Mouse (Mus musculus) liver, embryonic 14.5 days (tissue): ENCODE measurements around the gene Cbx4. TPM values are rescaled to one million over a fixed set of nuclear protein-coding genes. Genes with fewer than 3 reads are reported as not detected.

Experiments used
- ATAC-seq: fragments of 200-750 bp; cut with Nextera tagmentation; 2 replicates; pipeline ENCODE4 v1.8.0; 2017; ENCODE audit warnings: moderate number of reproducible peaks, mild to moderate bottlenecking, moderate library complexity; ENCODE audit not compliant: insufficient read depth
- DNase-seq, 3 experiments: peaks; one replicate each; pipeline ENCODE4 v3.0.0-alpha.2; 2012 to 2013; ENCODE audit warnings: low read depth in 3 of 3, low spot score in 3 of 3
- H3K27ac ChIP-seq: fragments of 300-500 bp; sonication (generic); 2 replicates; pipeline ENCODE4 v1.5.1; 2014; ENCODE audit warnings: moderate library complexity, mild to moderate bottlenecking, control low read depth, inconsistent platforms
- H3K27me3 ChIP-seq: fragments of 300-500 bp; sonication (generic); 2 replicates; pipeline ENCODE4 v1.6.1; 2014; ENCODE audit warnings: mild to moderate bottlenecking, low read length, moderate library complexity; ENCODE audit not compliant: control insufficient read depth, insufficient read depth
- H3K36me3 ChIP-seq: fragments of 300-500 bp; sonication (generic); replicated peaks from 2 replicates; pipeline ENCODE4 v1.6.1; 2014; ENCODE audit warnings: low read depth; ENCODE audit not compliant: control insufficient read depth, insufficient read depth
- H3K4me1 ChIP-seq, 2 experiments: fragments of 200-500 bp in 1 of 2; fragments of 300-500 bp in 1 of 2; sonication (generic) in 1 of 2; replicated peaks; 2 replicates each; pipeline ENCODE4 v1.6.1; 2012 to 2014; ENCODE audit warnings: antibody characterized with exemption in 1 of 2, inconsistent platforms in 1 of 2, low read length in 1 of 2; ENCODE audit not compliant: control insufficient read depth in 2 of 2, insufficient read depth in 2 of 2
- H3K4me2 ChIP-seq: fragments of 300-500 bp; sonication (generic); 2 replicates; pipeline ENCODE4 v1.6.1; 2014; ENCODE audit warnings: low read depth, mild to moderate bottlenecking, control low read depth, moderate library complexity
- H3K4me3 ChIP-seq, 2 experiments: fragments of 200-500 bp in 1 of 2; fragments of 300-500 bp in 1 of 2; sonication (generic) in 1 of 2; 2 replicates each; pipeline ENCODE4 v1.5.1; 2012 to 2014; ENCODE audit warnings: low read depth in 2 of 2, low read length in 2 of 2, mild to moderate bottlenecking in 2 of 2, control low read depth in 1 of 2, inconsistent platforms in 1 of 2, moderate library complexity in 1 of 2; ENCODE audit not compliant: insufficient read depth in 1 of 2
- H3K9ac ChIP-seq: fragments of 300-500 bp; sonication (generic); replicated peaks from 2 replicates; pipeline ENCODE4 v1.6.1; 2014; ENCODE audit warnings: mild to moderate bottlenecking, control low read depth, moderate library complexity
- H3K9me3 ChIP-seq: fragments of 300-500 bp; sonication (generic); 2 replicates; pipeline ENCODE4 v1.6.1; 2016; ENCODE audit warnings: low read length, mixed read lengths; ENCODE audit not compliant: control insufficient read depth
- CTCF ChIP-seq: IDR thresholded peaks from 2 replicates; pipeline ENCODE4 v1.5.1; 2016; ENCODE audit warnings: antibody characterized with exemption, low read depth, control low read depth
- EP300 ChIP-seq: IDR thresholded peaks from 2 replicates; pipeline ENCODE4 v1.6.1; 2016; ENCODE audit warnings: antibody characterized with exemption, low read depth
- WGBS: fragments of 180-500 bp; shearing (Covaris S2); extraction: QIAGEN DNeasy Blood & Tissue Kit; methylation state at CpG from one replicate; pipeline ENCODE4 v1.1.7; 2014; ENCODE audit not compliant: insufficient replicate concordance; 5-methylcytosine and 5-hydroxymethylcytosine counted together
- polyA plus RNA-seq, 2 experiments: library from polyadenylated mRNA; depleted of rRNA in 1 of 2; stranded (reverse) in 1 of 2; unstranded in 1 of 2; fragments of >200 nt; fragmentation: Nextera tagmentation in 1 of 2; extraction: Ambion mirVana in 1 of 2; gene quantifications; 2 replicates each; pipeline versions ENCODE4 v1.2.1 to v1.2.3; 2012 to 2014

Cbx4 gene
- polyA plus RNA-seq, 2 experiments, result 1.6 to 3.3 TPM

DNA sequence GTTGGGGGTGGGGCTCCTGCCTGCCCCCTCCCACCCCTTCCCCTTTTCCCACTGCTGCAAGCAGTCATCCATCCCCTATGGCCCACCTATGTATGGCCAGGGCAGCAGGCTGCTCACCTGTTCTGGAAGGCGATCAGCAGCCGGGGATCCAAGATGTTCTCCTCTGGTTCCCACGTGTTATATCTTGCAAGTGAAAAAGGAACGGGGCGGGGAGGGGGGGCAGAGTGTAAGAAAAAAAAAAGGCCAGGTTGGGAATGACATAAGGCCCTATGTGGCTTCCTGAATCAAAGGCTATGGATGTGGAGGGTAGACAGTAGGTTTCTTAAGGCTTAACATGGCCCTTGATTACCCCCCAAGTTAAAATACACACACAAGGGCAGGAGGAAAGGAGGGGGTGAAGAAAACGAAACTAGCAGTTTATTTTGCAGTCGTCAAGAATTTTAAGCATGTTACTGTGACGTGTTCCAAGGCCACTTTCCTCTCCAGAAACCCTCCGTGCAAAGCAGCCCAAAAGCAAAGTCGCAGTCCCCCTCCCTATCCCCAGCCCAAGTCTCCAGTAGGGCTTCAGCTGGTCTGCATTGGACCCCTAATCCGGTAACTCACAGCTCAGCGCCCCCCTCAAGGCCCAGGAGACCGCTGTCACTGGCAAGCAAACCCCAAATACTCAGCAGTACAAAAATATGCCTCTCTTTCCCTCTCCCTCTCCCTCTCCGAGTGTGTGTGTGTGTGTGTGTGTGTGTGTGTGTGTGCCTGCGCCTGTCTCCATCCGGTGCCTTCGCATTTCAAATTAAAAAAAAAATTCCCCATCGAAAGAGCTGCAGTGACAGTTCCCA lies 1.4 kb downstream of the Cbx4 start:
- H3K4me1 ChIP-seq, result peaks cover 0 to 12% of the 10 kb centered on the region in 2 experiments; a peak in 3 of 4 replicates
- H3K27me3 ChIP-seq, result peaks cover 44% of the 10 kb centered on the region
- peak overlapping the region; percentile 45 for H3K9ac ChIP-seq
- H3K36me3 ChIP-seq, result no peaks in the 10 kb centered on the region
- TF ChIP-seq CTCF (no peak), EP300 (no peak)
- no peak overlapping the region for H3K27ac ChIP-seq
- DNase-seq (no peak), ATAC-seq (no peak)
- H3K4me3 ChIP-seq, result peak overlapping the region; percentile 71 to 74
- no peaks in the 10 kb centered on the region for H3K9me3 ChIP-seq
- peak overlapping the region; percentile 77 for H3K4me2 ChIP-seq
- WGBS, result 2% methylated on average over 18 of the region's 18 CpGs

DNA sequence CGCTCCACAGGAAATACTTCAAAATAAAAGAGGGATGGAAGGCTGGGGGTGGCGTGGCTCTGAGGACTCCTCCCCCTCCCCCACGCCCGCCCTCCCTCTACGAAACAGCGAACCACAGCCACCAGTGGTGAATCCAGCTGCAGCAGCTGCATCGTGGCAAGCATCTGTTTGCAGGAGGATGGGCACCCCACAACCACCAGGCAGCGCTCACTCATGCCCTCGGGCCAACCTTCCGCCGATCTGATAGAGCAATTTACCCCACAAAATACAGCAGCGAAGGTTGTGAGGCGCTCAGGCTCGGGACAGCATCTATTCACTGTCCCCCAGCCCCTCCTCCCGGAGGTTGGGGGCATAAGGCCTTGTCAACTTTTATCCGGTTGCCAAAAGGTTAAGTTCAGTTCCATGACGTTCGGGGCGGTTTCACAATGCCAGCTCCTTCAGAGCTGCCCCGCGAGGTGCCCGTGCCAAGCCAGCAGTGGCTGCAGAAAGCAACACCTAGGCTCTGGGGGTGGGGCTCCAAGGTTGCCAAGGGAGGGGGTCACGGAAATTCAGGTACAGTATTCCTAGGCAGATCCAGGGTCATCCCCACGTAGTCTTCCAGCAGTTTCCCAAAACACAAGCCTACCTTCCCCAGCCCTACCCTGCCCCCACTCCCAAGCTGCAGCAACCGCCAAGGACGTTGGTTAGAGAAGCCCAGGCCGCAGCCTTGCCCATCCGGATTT lies 2.1 kb downstream of the Cbx4 start:
- no peak for DNase-seq

DNA sequence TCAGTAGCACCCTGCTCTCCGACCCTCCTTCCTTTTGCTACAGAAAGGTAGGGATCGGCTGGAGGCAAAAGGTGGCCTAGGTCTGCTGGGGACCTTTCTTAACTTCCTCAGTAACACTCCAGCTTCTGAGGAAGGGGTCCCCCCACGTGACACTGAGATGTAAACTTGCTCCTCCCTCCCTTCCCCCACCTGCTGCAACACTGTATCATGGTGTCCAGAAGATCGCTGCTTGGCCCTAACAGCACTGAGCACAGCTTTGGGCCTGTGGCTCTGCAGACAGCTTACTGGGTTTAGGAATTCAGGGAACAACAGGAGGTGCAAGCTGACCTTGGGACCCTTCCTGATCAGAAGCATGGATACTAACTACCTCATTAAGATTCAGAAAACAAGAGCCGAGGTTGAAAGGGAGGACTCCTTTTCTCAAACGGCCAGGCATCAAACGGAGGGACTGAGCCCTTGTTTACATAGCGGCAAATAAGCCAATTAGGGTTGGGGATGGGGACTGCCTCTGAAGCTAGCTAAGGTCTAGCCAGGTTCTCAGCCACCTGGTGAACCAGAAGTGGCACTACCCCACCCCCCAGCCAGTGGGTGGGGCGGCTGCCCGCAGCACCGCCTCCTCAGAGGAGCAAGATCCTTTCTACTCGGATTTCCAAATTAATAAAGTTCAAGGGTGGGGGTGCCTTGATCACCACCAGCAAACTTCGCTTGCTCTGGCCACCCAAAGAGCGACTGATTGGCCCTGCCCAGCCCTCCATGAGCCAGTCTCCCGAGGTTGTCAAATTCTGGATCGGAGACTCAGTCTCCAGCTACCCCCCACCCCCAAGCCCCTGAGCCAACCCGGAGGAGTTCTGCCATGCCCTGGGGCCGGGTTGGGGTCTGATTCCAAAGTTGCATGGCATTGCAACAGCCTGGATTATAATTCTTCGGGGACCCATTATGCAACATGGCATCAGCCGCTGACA lies 3.1 kb downstream of the Cbx4 start:
- H3K9ac ChIP-seq, result no peak overlapping the region
- peaks cover 27% of the 10 kb centered on the region for H3K27me3 ChIP-seq
- H3K4me3 ChIP-seq, result no peak overlapping the region
- H3K27ac ChIP-seq, result no peak overlapping the region
- DNase-seq (no peak), ATAC-seq (no peak)
- WGBS, result 28% methylated on average over 20 of the region's 20 CpGs
- TF ChIP-seq CTCF (no peak), EP300 (no peak)
- H3K4me1 ChIP-seq, result peaks cover 0 to 16% of the 10 kb centered on the region in 2 experiments; a peak in 3 of 4 replicates
- H3K36me3 ChIP-seq, result no peaks in the 10 kb centered on the region
- no peaks in the 10 kb centered on the region for H3K9me3 ChIP-seq
- no peak overlapping the region; the same call in 1 of the 2 replicates for H3K4me2 ChIP-seq

More for the DNA sequence above, 2.1 kb downstream of the Cbx4 start:
- 3% methylated on average over 28 of the region's 28 CpGs for WGBS
- H3K4me1 ChIP-seq, result peaks cover 0 to 12% of the 10 kb centered on the region in 2 experiments; a peak in 3 of 4 replicates
- TF ChIP-seq CTCF (peak; percentile 16; the same call in 1 of the 2 replicates), EP300 (no peak)
- no peak overlapping the region for H3K27ac ChIP-seq
- peak overlapping the region; percentile 77 for H3K4me2 ChIP-seq
- H3K9me3 ChIP-seq, result no peaks in the 10 kb centered on the region
- peak overlapping the region; percentile 71 to 74; a peak in 3 of 4 replicates for H3K4me3 ChIP-seq
- no peaks in the 10 kb centered on the region for H3K36me3 ChIP-seq
- ATAC-seq, result no peak
- no peak overlapping the region for H3K9ac ChIP-seq
- H3K27me3 ChIP-seq, result peaks cover 36% of the 10 kb centered on the region

DNA sequence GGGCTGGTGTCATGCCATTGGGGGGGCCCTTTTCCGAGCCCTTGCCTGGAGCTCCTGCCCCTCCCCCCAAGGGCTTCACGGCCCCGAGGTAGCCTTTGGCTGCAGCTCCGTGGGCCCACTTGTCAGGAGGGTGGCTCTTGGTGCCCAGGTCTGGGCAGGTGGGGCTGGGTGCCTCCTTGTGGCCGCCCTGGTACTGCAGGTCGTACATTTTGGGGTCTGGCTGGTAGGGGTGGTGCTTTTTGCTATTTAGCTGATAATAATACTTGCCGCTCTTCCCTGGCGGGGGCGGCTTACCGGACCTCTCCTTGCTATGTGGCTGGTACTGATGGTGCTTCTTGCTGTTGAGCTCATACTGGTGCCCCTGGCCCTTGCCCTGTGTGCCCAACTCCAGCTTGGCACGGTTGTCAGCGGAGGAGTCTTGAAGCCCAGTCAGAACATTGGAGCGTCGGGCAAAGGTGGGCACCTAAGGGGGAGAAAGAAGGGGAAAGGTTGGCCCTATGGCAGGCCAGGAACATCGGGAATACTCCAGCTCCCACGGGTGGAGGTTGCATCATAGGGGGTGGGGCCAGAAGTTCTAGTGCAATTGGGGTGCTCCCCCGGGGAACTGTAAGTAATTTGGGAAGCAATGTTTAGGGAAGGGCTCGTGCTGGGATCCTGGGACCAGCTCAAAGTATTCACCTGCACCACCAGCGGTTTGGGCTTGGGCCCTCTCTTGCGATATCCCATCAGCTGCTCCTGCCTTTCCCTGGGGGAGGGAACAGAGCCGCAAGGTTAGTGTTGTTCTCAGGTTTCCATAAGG lies 4.0 kb downstream of the Cbx4 start:
- WGBS, result 44% methylated on average over 21 of the region's 21 CpGs
- DNase-seq, result no peak
- TF ChIP-seq EP300 (no peak), CTCF (peak; percentile 75)
- H3K4me1 ChIP-seq, result peaks cover 0 to 16% of the 10 kb centered on the region in 2 experiments; a peak in 3 of 4 replicates
- H3K36me3 ChIP-seq, result no peaks in the 10 kb centered on the region
- no peak overlapping the region for H3K4me2 ChIP-seq
- H3K4me3 ChIP-seq, result no peak overlapping the region
- ATAC-seq, result no peak
- H3K9me3 ChIP-seq, result no peaks in the 10 kb centered on the region
- H3K27me3 ChIP-seq, result peaks cover 18% of the 10 kb centered on the region
- H3K27ac ChIP-seq, result no peak overlapping the region
- no peak overlapping the region for H3K9ac ChIP-seq
